Mouse (Mus musculus) megakaryocyte, embryonic 14.5 days (primary cell): Measurements from ENCODE around the gene Apold1.

Source experiments
- FLI1 ChIP-seq: IDR thresholded peaks from 2 replicates; pipeline ENCODE4 v1.6.1; 2012; ENCODE audit warnings: low read length, inconsistent platforms, mixed read lengths
- GATA1 ChIP-seq: IDR thresholded peaks from 3 replicates; pipeline ENCODE4 v1.6.1; 2012; ENCODE audit warnings: mixed read lengths, low read length, inconsistent platforms, borderline replicate concordance

GRCm38 (mm10) chr6:134990674-134991073, 9.2 kb downstream of the Apold1 start:
- TF ChIP-seq GATA1 (no peak), FLI1 (no peak)
